Mouse (Mus musculus) yolk sac, embryonic 10.5 days (tissue): ENCODE measurements around the gene Adra1b.

Experiments used
- DNase-seq: peaks from one replicate; pipeline ENCODE4 v3.0.0-alpha.2; 2017; ENCODE audit warnings: low spot score

Gene Adra1b

DNA sequence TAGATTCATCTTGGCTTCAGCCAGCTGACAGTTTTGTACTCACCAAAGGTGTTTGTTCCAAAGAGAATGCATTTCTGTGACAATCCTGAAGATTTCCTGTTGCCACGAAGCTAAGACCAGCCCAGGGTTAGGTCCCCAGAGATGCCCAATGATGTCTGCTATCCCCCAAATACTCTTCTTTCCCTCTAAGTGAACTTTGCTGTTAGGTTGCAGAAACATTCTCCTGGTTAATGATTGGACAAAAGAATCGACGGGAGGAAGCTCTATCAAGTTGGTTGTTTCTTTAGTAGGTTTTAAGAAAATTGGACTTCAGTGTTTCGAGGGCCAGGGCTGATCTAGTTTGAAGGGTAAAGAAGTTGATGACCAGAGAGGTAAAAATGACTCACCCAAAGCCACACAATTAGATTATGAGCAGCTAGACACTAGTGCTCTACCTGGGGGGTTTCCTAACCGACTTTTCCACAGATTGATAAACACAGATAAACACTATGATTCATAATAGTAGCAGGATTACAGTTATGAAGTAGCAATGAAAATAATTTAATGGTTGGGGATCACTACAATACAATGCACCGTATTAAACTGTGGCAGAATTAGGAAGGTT lies at the start of gene Adra1b:
Adra1b (minus strand) TSS at position 160 of the 604 bp plus-strand sequence.
- no peak for DNase-seq

DNA sequence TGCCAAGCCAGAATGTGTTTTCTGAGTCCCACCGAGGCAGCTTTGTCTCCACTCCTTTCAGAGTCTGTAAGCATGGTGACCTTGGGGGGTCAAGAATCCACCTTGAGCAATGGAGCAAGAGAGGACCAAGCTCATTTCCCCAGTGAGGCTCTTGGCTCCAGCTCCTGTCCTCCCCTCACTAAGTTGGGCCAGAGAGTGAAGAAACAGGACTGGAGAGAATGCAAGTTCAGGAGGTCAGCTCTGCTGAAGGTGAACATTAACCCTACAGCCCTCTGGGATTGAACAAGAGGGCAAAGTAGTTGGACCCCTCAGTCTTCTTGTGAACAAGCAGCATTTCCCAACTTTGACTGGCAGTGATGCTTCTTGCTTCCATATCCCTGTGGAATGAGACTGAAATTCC lies 49.3 kb upstream of the Adra1b start:
- peak; percentile 64 for DNase-seq

DNA sequence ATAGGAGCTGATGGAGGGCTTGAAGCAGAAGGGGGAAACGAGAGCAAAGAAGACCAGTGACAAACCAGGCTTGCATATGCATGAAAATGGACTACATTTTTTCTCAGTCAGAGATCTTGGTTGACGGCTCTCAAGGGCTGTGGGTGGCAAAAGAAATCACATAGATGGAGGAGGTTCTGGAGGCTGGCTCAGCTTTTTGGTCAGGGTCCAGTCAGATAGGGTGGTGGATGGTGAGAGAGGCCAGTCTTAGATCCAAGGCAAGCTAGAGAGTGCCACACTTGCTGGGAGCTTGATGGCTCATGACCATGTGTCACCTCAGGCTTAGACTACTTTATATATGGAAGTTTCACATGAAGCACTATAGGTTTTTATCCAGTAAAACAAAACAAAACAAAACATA lies 42.8 kb upstream of the Adra1b start:
- DNase-seq, result no peak

DNA sequence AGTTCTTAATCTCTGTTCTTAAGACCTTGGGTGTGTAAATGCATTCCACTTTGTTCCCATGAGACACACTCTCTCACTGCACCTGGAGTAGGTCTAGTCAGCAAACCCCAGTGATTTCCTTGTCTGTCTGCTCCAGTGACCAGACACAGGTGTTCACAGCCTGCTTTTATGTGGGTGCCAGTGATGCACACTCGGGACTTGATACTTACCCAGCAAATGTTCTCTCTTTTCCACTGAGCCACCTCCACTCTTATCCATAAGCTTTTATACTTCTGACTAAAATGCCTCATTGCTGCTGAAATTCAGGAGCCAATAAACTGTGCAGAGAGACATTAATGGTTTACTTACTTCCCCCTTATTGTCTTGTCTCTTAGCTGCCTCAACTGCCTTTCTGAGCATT lies 42.2 kb upstream of the Adra1b start:
- no peak for DNase-seq

DNA sequence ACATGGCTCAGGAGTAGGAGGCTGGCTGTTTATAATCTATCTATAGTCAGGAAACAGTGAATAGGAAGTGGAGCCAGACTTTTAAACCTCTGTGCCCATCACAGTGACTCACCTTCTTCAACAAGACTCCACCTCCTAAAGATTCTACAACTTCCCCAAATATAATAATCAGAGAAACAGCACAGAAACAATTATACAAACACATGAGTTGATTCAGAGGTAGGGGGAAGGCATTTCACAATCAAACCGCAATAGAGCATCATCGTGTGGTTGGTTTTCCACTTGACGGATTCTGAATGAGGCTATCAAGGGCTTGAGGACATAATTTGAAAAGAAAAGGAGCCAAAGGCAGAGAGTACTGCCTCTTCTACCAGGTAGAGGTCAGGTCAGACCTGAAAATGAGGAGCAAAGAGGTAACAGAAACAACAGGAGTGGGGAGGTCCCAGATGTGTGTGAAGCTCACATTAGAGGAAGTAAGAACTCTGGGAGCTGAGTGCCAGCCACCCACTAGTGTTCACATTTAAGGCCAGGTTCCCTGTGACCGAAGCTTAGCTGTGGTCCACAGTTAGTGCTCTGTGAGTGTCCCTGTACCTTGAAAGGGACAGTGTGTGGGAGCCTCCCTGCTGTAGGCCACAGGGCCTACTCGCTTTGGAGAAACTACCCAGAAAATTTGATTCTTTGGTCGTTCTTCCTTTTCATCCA lies 39.6 kb upstream of the Adra1b start:
- no peak for DNase-seq

- no peak for DNase-seq
These were observed 35.0 kb upstream of the Adra1b start for GRCm38 (mm10) chr11:43936023-43936422.

GRCm38 (mm10) chr11:43933480-43933879 lies 32.5 kb upstream of the Adra1b start:
- DNase-seq, result no peak

- DNase-seq, result no peak
These were observed 32.0 kb upstream of the Adra1b start for GRCm38 (mm10) chr11:43933000-43933399.

- no peak for DNase-seq
These were observed 29.2 kb upstream of the Adra1b start for GRCm38 (mm10) chr11:43930191-43930590.

DNA sequence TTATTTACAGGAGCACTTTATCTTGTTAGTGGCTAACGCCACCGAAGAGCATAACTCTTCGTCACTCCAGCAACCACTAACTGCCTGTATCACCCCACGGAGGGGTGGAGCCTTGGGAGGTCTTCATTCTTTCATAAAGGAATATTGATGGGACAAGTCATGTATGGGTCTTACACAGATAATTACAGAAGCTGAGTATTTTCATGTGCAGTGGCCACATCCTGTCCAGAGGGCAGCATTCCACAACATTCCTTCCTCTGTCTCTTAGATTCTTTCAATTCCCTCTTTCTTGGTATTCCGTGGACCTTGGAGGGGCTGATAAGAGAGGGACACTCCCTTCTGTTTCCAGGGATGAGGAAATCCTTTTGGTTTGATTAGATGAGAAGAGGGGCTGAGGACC lies 28.7 kb upstream of the Adra1b start:
- DNase-seq, result no peak

GRCm38 (mm10) chr11:43929178-43929577 lies 28.2 kb upstream of the Adra1b start:
- DNase-seq, result peak; percentile 60

DNA sequence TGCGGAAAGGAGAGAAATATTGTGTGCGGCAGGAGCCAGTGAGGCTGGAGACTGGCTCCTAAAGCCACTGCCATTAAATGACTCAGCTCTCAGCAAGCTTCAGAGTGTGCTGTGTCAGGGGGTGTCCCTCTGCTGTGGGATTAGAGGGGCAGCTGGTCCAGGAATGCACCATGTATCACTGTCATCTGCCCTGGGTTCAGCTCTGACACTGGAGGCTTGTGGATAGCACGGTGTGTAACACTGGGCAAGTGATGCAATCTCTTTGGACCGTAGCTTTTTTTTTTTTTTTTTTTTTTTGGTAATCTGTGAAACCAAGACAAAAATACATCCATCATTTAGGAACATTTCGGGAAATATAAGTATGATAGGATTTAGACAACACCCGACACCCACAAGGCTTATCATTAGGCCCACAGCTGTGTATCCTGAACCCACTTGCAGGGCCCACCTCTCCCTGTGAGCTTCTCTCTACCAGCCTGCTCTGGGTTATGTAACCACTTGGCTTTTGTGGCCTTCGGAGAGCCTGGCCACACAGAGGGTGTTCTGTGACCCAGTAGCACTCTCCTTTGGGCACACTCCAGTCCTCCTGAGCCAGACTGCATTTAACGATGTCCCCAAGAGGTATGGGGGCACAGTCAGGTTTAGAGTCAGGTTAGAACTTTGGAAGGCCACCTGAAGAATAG lies 26.3 kb upstream of the Adra1b start:
- no peak for DNase-seq

DNA sequence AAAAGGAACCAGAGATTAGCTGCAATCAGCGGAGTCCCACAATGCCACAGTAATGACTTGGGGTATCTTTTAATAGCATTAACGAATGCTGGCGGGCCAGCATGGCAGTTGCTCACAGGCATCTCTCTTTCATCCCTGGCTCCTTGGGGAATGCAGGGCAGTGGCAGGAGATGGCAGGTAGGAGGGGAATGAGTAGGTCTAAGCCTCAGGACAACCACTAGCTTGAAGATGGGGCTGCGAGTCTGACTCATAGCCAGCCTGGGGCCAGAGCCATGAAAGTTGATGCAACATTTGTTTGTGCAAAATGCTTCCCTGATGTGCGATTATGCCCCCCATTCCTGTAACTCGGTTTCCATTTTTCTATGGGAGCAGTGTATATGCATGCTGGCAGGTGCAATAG lies 25.2 kb upstream of the Adra1b start:
- DNase-seq, result no peak

GRCm38 (mm10) chr11:43925584-43925983 lies 24.6 kb upstream of the Adra1b start:
- DNase-seq, result no peak

DNA sequence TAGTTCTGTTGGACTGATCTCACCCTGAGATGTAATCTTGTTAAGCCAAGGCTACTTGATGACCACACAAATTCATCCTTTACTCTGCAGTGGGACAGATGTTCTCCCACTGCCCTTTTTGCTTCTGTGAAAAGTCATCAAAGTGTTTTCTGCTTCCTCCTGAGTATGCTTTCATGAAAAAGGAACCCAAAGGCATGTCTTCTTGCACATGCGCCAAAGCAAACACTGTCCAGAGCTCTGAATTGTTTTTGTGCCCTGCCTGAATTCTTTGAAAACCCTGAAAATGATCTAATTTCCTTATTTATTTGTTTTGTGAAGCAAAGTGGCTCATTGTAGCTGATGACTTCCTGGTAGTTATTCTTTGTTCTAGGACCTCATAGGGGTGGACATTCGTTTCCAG lies 20.7 kb upstream of the Adra1b start:
- DNase-seq, result no peak

DNA sequence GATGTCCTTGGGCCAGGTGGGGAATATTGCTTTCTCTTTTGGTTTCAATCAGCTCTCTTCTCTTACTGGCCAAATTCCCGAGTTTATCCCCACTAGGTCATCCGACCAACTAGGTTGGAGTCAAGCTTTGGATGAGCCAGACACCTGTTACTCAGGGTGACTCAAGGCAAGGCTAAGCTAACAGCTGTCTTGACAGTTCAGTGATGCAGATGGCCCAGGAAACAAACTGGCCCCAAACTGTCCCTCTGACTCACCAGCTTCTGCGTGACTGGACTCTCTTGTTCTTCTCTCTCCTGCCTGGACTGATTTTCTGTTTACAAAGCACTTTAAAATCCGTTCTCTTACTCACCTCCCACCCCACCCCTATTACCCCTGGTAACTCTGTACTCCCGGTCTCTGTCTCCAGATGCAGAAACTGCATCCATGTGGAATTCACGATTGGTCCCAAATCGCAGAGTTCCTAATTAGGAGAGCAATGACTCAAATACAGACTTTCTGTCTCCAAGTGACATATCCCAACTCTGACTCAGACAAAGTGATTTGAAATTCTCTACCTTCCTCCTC lies 18.6 kb upstream of the Adra1b start:
- no peak for DNase-seq

DNA sequence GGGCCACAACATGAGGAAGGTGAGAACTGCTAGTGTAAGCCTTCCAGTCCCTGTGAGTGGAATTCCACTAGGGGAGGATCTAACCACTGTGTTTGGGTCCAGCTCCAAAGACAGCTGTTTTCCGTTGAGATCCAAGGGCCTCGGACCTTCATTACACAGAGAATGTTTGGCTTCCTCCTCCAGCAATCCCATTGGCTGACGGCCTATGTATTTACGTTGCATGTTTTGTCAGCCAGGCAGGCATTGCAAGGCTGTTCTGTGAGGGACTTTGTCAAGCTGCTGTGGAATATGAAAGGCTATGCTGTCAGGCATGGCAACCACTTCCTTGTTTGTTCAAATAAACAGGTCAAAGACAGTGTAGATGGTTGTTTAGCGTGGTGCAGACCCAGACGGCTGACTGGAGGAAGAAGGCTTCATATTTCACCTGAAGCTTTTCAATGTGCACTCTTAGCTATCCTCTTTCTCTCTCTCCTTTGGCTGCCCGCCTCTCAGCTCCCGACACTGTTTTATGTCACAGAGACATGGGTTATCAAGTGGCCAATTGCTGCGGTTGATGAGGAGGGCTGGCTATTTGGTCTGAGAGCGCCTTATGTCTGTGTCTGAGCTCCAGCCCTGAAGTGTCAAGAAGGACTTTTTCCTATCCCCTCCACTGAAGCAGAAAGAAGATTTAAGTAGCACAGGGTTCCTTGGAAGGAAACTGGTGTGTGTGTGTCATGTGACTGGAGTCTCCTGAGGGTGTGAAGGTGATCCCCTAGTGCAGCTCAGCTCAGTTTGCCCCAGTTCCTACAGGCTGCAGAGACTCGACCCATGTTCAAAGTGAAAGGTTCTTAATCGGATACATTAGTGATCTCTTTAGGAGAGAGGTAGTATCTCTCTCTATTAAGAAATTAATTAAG lies 13.8 kb upstream of the Adra1b start:
- peak; percentile 21 for DNase-seq

DNA sequence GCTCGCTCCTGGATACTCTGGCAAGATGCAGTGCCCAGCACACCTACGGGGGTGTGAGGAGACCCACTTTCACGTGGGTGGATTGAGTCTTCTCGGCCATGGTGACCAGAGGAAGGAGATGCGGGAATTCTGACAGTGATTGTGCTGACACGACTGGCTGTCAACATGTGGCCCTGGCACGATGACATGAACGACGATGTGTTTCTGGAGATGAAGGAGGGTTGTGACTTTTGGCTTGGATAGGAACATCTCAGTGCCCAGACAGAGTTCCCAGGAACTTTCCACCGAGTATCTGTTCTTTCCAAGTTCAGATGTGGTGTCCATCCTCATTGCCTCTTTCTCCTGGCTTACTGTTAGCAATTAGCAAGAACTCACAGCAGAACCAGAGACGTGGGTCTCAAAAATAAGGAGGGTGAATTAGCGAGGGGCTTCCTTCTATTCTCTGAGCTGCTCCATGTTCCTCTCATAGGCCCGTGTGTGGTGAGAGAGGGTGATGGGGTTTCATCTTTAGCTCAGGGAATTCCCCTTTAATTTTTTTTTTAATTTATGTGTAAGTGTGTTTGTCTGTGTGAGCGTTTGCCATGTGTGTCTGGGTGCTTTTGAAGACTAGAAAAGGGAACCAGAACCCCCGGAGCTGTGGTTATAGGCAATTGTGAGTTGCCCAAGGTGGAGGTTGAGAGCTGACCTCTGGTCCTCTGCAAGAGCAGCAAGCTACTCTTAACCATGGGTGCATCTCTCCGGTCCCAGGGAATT lies 11.3 kb upstream of the Adra1b start:
- no peak for DNase-seq

- no peak for DNase-seq
These were observed 10.6 kb upstream of the Adra1b start for GRCm38 (mm10) chr11:43911646-43912045.

DNA sequence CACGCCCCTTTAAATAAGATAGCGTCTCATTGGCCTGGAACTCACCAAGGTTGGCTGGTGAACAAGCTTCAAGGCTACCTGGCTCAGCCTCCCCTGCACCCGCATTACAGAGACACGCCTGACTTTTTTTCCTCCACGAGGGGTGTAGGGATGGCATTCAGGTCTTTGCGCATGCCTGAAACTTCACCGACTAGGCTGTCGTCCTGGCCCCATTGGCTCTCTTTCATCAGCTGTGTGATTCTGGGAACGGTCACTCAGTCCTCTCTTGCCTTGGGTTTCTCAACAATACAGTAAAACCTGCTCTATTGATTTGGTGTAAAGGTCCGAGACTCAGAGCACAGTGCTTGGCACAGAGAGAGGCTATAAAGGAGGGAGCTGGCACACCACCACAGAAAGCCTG lies 2.3 kb upstream of the Adra1b start:
- DNase-seq, result no peak

DNA sequence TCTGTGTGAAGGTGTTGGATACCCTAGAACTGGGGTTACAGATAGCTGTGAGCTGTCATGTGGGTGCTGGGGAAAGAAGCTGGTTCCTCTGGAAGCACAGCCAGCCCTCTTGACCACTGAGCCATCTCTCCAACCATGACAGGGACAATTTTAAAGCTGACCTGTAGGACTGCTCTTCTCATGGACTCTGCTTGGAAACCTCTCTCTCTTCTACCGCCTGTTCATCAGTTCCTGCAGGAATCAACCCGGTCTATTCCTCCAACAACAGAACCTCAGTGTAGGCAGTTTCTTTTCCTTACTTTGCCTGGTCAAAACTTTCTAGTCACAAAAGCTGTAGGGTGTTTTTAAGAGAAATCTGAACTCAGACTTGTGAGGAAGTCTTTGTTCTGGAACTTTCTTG lies 1.3 kb downstream of the Adra1b start:
- DNase-seq, result no peak
